Mouse (Mus musculus) testis, adult 2 months (tissue): ENCODE data around the gene Eaf1.

Experiments
- CTCF ChIP-seq: fragments of 200-500 bp; IDR thresholded peaks from 2 replicates; pipeline ENCODE4 v1.5.1; 2012; ENCODE audit warnings: low read depth, mild to moderate bottlenecking, inconsistent platforms, low read length, moderate library complexity; ENCODE audit not compliant: control insufficient read depth, insufficient read depth, insufficient replicate concordance
- POLR2A ChIP-seq: fragments of 200-500 bp; IDR thresholded peaks from 2 replicates; pipeline ENCODE4 v1.6.1; 2012; ENCODE audit warnings: low read depth, mild to moderate bottlenecking, inconsistent platforms, low read length, moderate library complexity; ENCODE audit not compliant: control insufficient read depth

DNA sequence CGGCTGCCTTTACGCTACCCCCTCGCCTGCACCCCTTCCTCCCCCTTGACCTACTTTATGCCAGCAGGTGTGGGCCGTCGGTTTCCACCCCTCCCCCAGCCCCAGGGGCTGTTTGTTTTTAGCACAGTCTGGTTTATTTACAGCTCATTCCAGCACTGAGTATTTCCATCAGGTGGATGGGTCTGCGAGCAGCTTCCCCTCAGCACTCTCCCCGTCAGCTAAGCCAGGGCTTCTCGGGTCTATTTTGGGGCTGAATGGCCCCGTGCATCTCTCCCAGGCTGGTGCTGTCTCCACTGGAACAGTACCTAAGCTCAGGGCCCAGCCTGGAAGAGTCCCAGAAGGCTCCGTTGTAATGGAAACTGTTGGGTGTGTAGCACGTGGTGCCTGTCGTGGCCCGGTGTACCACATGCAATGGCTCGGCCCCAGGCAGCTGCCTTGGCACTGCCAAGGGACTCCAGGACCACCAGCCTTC, 61.8 kb downstream of the Eaf1 start:
- no peak for TF ChIP-seq POLR2A
- no peak for TF ChIP-seq CTCF
